Mouse (Mus musculus): Measurements from ENCODE around the gene Btbd35f4.
"Not testable (repeated sequence)": the region's sequence is repeated elsewhere in the genome, so short reads cannot be mapped to it uniquely, and the experiment has no call there.

Btbd35f4 gene

DNA sequence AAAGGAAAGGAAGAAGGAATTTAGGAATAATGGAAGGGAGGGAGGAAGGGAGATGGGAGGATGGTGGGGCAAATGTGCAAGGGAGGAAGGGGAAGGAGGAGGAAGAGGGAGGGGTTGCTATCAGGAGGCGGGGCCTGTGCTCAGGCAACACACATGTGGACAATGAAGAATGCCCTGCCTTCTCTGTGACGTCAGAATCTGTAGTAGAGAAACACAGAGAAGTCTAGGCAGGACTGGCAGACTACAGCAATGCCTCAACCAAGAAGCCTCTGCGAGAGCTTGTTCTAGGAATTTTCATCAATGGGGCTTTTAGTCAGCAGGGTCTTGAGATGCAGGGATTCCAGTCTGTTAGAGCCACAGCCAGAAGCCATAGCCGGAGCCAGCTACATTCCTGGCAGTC is at the start of gene Btbd35f4:
Gene Btbd35f4 (plus strand): TSS at position 301 of the 400 bp plus-strand sequence.
- DNase-seq (ENCODE audit: low read depth, low spot score): not testable (repeated sequence)

DNA sequence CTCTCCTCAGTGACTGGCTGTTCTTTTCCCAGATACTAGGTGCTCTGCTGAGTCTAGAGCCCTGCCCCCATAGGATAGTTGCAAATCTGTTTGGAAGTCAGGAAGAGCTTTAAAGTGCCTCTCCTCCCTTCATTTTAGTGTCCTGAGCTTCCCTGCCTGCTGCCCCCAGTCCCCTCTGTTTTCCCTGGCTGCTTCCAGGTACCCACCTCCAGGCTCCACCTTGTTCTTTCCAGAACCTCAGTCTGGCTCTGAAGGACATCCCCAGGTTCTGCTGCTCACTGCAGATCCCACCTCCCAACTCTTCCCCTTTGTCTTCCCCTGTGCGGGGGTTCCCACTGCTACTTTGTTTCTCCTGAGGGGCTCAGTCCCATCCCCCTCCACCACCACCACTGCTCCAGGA is 39.7 kb downstream of the Btbd35f4 start:
- not testable (repeated sequence) for DNase-seq (ENCODE audit: low read depth, low spot score)

All from retina, postnatal 7 days (tissue).